Mouse (Mus musculus): ENCODE measurements around the gene Vmn1r94. TPM values are rescaled to one million over a fixed set of nuclear protein-coding genes. Genes with fewer than 3 reads are reported as not detected.
"Not testable (repeated sequence)": the region's sequence is repeated elsewhere in the genome, so short reads cannot be mapped to it uniquely, and the experiment has no call there.

The Vmn1r94 gene
- polyA plus RNA-seq (2014; fragmentation: Nextera tagmentation; extraction: Ambion mirVana), result not detected in 2 replicates

DNA sequence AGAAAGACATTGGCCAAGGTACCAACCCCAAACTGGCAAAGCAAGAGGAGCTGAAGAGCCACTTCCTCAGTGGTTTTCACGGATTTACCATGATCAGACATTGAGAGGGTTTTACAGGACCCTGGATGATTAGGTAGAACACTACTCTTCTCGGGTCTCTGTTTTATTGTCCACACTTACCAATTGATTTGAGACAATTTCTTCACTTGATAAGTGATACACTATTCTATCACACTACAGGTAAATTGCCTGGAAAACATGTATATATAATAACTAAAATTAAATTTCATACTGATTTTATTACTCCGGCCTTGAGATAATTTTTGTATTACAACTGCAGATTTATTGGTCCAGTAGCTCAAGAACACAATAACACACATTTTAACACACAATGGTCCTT lies at the start of gene Vmn1r94:
Vmn1r94 (minus strand) TSS at position 101 of the 400 bp plus-strand sequence.
- not testable (repeated sequence) for H3K4me3 ChIP-seq (ENCODE audit: low read depth, low read length); DNase-seq (ENCODE audit: low spot score); H3K9me3 ChIP-seq (ENCODE audit: control insufficient read depth, low read length); H3K27me3 ChIP-seq (replicated peaks; ENCODE audit: control insufficient read depth, insufficient read depth, low read length); H3K4me1 ChIP-seq (replicated peaks; ENCODE audit: control insufficient read depth, insufficient read depth, low read length); H3K9ac ChIP-seq (ENCODE audit: low read depth, low read length); H3K27ac ChIP-seq (ENCODE audit: low read depth, low read length); H3K36me3 ChIP-seq (ENCODE audit: control insufficient read depth, insufficient read depth, low read length); ATAC-seq (replicated peaks; ENCODE audit: low FRiP score); H3K4me2 ChIP-seq
- WGBS, result no CpG with 5 or more reads among the region's 3 CpGs

GRCm38 (mm10) chr7:20205507-20205906 lies 37.3 kb upstream of the Vmn1r94 start, which contains the start of gene Gm6164:
Gm6164 (minus strand) TSS chr7:20205607.
- H3K9ac ChIP-seq (ENCODE audit: low read depth, low read length); H3K9me3 ChIP-seq (ENCODE audit: control insufficient read depth, low read length); H3K27ac ChIP-seq (ENCODE audit: low read depth, low read length); DNase-seq (ENCODE audit: low spot score); ATAC-seq (replicated peaks; ENCODE audit: low FRiP score); H3K27me3 ChIP-seq (replicated peaks; ENCODE audit: control insufficient read depth, insufficient read depth, low read length); H3K36me3 ChIP-seq (ENCODE audit: control insufficient read depth, insufficient read depth, low read length); H3K4me1 ChIP-seq (replicated peaks; ENCODE audit: control insufficient read depth, insufficient read depth, low read length); H3K4me3 ChIP-seq (ENCODE audit: low read depth, low read length); H3K4me2 ChIP-seq: not testable (repeated sequence)
- WGBS, result no CpG with 5 or more reads among the region's 2 CpGs

DNA sequence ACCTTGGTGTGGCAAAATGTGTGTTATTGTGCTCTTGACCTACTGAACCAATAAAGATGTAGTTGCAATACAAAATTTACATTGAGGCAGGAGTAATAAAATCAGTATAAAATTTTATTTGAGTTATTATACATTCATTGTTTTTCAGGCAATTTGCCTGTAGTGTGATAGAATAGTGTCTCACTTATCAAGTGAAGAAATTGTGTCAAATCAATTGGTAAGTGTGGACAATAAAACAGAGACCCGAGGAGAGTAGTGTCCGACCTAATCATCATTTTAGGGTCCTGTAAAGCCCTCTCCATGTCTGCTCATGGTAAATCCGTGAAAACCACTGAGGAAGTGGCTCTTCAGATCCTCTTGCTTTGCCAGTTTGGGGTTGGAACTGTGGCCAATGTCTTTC lies 25.2 kb upstream of the Vmn1r94 start, which contains the start of gene Vmn1r95:
Vmn1r95 (plus strand) TSS at position 301 of the 400 bp plus-strand sequence.
- not testable (repeated sequence) for ATAC-seq (replicated peaks; ENCODE audit: low FRiP score); H3K4me1 ChIP-seq (replicated peaks; ENCODE audit: control insufficient read depth, insufficient read depth, low read length); H3K4me3 ChIP-seq (ENCODE audit: low read depth, low read length); DNase-seq (ENCODE audit: low spot score); H3K36me3 ChIP-seq (ENCODE audit: control insufficient read depth, insufficient read depth, low read length); H3K9ac ChIP-seq (ENCODE audit: low read depth, low read length); H3K4me2 ChIP-seq; H3K9me3 ChIP-seq (ENCODE audit: control insufficient read depth, low read length); H3K27me3 ChIP-seq (replicated peaks; ENCODE audit: control insufficient read depth, insufficient read depth, low read length); H3K27ac ChIP-seq (ENCODE audit: low read depth, low read length)
- no CpG with 5 or more reads among the region's 3 CpGs for WGBS

GRCm38 (mm10) chr7:20138988-20139387 lies 29.2 kb downstream of the Vmn1r94 start, which contains the start of gene Vmn1r93:
Vmn1r93 (minus strand) TSS chr7:20139088.
- not testable (repeated sequence) for H3K4me1 ChIP-seq (replicated peaks; ENCODE audit: control insufficient read depth, insufficient read depth, low read length); H3K36me3 ChIP-seq (ENCODE audit: control insufficient read depth, insufficient read depth, low read length); H3K9me3 ChIP-seq (ENCODE audit: control insufficient read depth, low read length); H3K27me3 ChIP-seq (replicated peaks; ENCODE audit: control insufficient read depth, insufficient read depth, low read length); ATAC-seq (replicated peaks; ENCODE audit: low FRiP score); DNase-seq (ENCODE audit: low spot score); H3K27ac ChIP-seq (ENCODE audit: low read depth, low read length); H3K4me3 ChIP-seq (ENCODE audit: low read depth, low read length); H3K4me2 ChIP-seq; H3K9ac ChIP-seq (ENCODE audit: low read depth, low read length)
- no CpG with 5 or more reads among the region's 5 CpGs for WGBS

DNA sequence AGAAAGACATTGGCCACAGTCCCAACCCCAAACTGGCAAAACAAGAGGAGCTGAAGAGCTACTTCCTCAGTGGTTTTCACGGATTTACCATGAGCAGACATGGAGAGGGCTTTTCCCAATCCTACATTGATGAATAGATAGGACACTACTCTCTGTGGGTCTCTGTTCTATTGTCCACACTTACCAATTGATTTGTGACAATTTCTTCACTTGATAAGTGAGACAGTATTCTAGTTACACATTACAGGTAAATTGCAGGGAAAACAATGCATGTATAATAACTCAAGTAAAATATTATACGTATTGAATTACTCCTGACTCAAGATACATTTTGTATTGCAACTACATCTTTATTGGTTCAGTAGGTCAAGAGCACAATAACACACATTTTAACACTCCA lies 45.7 kb downstream of the Vmn1r94 start, which contains the start of gene Gm16442:
Gm16442 (minus strand) TSS at position 101 of the 400 bp plus-strand sequence.
- H3K4me2 ChIP-seq; H3K27ac ChIP-seq (ENCODE audit: low read depth, low read length); H3K4me3 ChIP-seq (ENCODE audit: low read depth, low read length); H3K36me3 ChIP-seq (ENCODE audit: control insufficient read depth, insufficient read depth, low read length); H3K27me3 ChIP-seq (replicated peaks; ENCODE audit: control insufficient read depth, insufficient read depth, low read length); H3K9me3 ChIP-seq (ENCODE audit: control insufficient read depth, low read length); DNase-seq (ENCODE audit: low spot score); ATAC-seq (replicated peaks; ENCODE audit: low FRiP score); H3K4me1 ChIP-seq (replicated peaks; ENCODE audit: control insufficient read depth, insufficient read depth, low read length); H3K9ac ChIP-seq (ENCODE audit: low read depth, low read length): not testable (repeated sequence)
- WGBS, result no CpG with 5 or more reads among the region's 2 CpGs

Other genes starting within 250 kb of the Vmn1r94 start
- gene Pvr, start 247.2 kb downstream of the Vmn1r94 start, polyA plus RNA-seq (2014; fragmentation: Nextera tagmentation; extraction: Ambion mirVana), result 5.1 and 6.1 TPM in 2 replicates
- 0.59 and 0.73 TPM in 2 replicates for gene Igsf23, start 217.6 kb downstream of the Vmn1r94 start, polyA plus RNA-seq (2014; fragmentation: Nextera tagmentation; extraction: Ambion mirVana)
- gene Ceacam20, start 203.0 kb downstream of the Vmn1r94 start, polyA plus RNA-seq (2014; fragmentation: Nextera tagmentation; extraction: Ambion mirVana), result not detected in 2 replicates
- not detected in 2 replicates for gene Nlrp9b, start 176.9 kb downstream of the Vmn1r94 start, polyA plus RNA-seq (2014; fragmentation: Nextera tagmentation; extraction: Ambion mirVana)
- not detected in 2 replicates for gene Vmn1r91, start 68.7 kb downstream of the Vmn1r94 start, polyA plus RNA-seq (2014; fragmentation: Nextera tagmentation; extraction: Ambion mirVana)
- gene Gm16442, start 45.8 kb downstream of the Vmn1r94 start, polyA plus RNA-seq (2014; fragmentation: Nextera tagmentation; extraction: Ambion mirVana), result not detected in 2 replicates
- gene Vmn1r93, start 29.3 kb downstream of the Vmn1r94 start, polyA plus RNA-seq (2014; fragmentation: Nextera tagmentation; extraction: Ambion mirVana), result not detected in 2 replicates
- gene Vmn1r95, start 25.3 kb upstream of the Vmn1r94 start, polyA plus RNA-seq (2014; fragmentation: Nextera tagmentation; extraction: Ambion mirVana), result not detected in 2 replicates
- not detected in 2 replicates for gene Gm6164, start 37.2 kb upstream of the Vmn1r94 start, polyA plus RNA-seq (2014; fragmentation: Nextera tagmentation; extraction: Ambion mirVana)
- gene Gm4498, start 65.5 kb upstream of the Vmn1r94 start, polyA plus RNA-seq (2014; fragmentation: Nextera tagmentation; extraction: Ambion mirVana), result not detected in 2 replicates
- gene Gm5890, start 94.5 kb upstream of the Vmn1r94 start, polyA plus RNA-seq (2014; fragmentation: Nextera tagmentation; extraction: Ambion mirVana), result not detected in 2 replicates
- not detected in 2 replicates for gene Gm4133, start 165.7 kb upstream of the Vmn1r94 start, polyA plus RNA-seq (2014; fragmentation: Nextera tagmentation; extraction: Ambion mirVana)
- gene Gm5728, start 207.0 kb upstream of the Vmn1r94 start, polyA plus RNA-seq (2014; fragmentation: Nextera tagmentation; extraction: Ambion mirVana), result not detected in 2 replicates
- gene Vmn1r100, start 249.6 kb upstream of the Vmn1r94 start, polyA plus RNA-seq (2014; fragmentation: Nextera tagmentation; extraction: Ambion mirVana), result not detected in 2 replicates

Data from liver, embryonic 11.5 days (tissue).